Mouse (Mus musculus) embryo, embryonic 9.5 days (tissue): ENCODE data around the gene Fam83c.

Source experiments
- DNase-seq: peaks from one replicate; pipeline ENCODE4 v3.0.0-alpha.2; 2017; ENCODE audit errors: extremely low spot score

Fam83c gene

DNA sequence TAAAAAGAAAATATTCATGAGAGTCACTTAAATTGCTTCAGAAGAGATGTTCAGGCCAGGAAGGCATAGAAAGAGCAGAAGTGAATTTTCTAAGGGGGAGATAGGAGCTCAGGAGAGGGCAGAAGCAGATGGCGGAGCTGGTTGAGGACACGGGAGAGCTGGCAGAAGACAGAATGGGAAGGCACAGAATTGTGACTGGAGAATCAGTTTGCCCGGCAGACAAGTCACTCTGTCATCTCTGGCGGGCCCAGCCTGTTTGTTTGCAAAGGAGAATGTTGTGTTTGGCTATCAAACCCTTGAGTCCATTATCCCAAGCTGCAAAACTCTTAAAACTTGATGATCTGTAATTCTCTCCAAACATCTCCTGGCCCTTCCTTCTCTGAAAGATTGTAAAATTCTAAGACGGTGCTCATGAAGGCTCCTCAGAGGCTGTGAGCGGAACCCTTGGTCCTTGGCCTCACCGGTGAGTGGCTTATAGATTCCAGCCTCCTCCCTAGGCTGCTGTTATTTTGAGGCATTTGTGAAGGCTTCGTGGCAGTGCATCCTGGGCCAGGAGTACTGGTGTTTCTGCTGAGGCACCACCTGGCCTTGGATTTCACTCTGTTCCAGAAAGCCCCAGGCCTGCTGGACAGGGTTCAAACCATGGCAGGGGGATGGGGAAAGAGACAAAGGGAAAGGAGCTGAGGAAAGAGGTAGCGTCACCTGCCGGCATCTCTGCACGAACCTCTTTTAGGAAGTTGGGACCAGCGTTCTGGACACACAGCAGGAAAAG, 39.8 kb downstream of the Fam83c start:
- DNase-seq, result no peak

DNA sequence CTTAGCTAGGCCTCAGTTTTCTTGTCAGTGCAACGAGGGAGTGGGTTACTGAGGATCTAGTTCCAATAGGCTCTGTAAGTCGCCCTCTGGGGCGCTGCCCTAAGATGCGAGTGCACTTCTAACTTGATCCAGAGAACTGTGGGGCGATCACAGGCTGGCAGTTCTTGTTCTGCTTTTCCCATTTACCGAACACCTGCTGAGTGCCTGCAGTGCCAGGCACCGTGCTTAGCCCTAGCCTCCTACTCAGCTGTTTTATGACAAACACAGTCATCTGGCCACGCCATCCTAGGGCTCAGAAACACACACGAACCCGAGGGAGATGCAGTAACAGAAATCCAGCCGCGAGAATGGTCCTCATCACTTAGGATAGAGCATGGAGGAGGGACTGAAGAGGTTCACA, 41.8 kb downstream of the Fam83c start:
- DNase-seq, result no peak

DNA sequence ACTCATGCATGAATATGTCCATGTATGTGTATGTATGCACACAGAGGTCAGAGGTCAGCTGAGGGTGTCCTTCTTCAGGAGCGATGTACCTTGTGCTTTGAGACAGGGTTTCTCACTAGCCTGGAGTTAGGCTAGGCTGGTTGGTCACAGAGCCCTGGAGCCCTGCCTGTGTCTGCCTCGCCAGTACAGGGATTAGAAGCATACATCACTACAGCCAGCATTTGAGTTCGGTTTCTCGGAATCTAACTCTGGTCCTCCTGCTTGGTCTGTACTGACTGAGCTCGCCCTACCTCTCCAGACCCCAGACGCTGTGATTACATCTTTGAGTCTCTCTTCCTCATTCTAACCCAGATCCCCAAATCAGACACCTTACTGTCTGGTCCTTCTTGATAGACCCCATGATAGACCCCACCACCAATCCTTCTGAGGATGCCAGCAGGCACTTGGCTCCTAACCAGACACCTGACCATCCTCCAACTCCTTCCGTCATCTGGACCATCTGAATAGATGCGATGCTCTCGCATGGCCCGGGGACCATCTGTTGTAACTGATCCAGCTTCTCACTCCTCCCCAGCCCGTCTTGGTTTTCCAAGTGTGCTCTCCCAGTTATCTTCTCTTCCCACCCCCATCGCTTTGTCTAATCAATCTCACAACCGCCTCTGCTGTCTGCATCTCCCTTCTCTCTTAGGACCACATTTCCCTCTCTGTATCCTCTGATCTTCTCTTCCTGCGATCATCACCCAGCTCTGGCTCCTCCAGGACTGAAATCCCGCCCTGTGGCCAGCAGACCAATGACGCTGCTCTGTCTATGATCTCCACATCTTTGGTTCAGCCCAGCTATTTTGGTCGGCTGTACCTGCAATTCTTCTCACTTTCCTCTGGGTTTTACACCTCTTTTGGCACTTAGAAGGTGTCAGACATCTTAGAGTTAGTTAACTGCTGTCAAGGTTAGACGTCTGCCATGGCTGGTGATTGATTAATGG, 46.4 kb downstream of the Fam83c start:
- no peak for DNase-seq

DNA sequence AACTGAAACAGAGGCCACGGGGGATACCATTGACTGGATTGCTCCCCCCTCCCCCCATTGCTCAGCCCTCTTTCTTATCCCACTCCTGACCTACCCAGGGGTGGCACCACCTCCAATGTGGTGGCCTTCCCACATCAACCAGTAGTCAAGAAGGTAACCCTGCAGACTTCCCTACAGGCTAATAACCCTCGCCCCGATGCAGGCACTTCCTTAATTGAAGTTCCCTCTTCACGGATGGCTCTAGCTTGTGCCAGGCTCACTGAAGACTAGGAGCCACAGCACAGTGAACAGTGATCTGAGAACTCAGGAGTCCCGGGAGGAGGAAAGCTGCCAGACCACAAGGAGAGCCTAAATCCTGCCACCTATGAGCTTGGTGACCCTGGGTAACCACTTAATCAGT, 47.7 kb downstream of the Fam83c start:
- no peak for DNase-seq

DNA sequence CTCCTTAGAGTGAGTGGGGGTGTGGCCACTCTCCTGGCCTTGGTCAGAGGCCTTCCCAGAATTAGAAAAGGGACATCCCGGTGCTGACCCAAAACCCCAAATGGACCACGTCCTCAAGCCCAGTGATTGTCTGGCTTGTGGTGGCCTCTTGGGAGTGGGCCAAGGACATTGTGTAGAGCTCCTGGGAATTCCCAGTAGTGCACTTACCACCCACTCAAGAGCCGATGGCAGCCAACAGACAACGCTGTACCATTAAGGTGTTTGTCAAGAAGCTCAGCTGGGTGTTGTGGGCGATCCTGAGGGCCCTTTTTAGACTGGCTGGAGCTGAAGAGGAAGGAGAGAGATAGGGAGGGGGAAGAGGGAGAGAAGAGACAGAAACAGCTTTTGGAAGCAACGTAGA, 50.1 kb downstream of the Fam83c start:
- DNase-seq, result no peak

DNA sequence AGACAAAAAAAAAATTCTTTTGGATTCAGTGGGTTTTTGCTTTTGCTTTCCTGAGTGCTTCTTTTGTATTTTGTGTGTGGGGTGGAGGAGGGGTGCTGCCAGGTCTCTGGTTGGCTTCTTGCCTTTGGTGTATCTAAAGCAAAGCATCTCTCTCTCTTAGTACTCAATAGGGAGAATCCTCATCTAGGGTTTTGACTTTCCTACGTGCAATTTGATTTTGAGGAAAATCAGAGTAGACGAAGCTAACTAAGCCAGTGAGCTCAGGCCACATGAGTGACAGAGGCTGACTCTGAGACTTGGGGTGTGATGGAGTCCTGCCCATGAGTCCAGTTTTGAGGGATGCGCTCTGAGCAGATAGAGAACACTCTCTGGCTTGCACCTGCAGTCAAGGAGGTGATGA, 55.1 kb downstream of the Fam83c start:
- DNase-seq, result no peak

DNA sequence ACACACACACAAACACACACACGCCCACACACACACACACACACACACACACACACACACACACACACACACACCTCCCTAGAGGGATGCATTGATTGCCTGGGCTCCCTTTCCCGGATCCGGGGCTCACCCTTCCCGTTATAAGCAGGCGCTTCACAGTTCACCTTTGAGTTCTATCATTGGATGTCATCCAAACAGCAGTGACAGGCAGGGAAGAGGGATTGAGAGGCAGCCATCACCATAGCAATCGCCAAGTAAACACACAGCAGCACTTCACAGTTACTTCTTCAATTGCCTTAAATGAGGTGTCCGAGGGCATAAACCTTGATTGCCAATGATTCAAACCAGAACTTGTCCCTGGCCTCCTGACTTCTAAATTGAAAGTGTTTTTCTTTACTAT, 55.6 kb downstream of the Fam83c start:
- DNase-seq, result no peak

DNA sequence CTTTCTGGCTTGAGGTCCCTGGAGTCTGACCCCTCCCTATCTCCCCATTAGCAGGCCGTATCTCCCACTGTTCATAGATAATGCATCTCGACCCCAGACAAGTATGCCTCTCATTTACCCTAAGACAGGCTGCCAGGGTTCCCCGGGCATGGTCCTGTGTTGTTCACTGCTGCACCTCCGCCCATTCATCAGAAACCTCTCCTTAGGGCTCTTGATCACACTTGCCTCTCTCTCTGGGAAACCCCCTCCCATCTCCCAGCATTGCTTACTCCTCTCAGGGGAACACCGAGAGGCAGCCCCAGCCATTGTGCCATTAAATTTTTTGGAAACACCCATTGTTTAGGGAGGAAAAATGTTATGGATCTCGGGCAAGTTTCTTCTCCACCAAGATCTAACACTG, 56.6 kb downstream of the Fam83c start:
- no peak for DNase-seq

DNA sequence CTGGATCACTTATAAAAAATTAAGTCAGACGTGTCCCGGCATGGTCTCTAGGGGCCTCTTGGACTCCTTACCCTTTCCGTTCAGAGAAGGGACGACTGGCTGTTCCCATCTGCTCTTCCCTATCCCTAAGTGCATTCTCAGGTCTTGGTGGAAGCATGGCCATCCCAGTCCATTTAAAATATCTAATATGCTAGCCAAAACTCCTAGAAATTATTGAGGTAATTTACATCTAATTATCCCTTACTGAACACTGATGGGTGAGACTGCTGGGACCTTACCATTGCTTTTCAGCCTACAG, 57.0 kb downstream of the Fam83c start:
- no peak for DNase-seq
